Mouse (Mus musculus): ENCODE results near the gene Iqcf1. TPM values are rescaled to one million over a fixed set of nuclear protein-coding genes. Genes with fewer than 3 reads are reported as not detected.

Iqcf1 gene
- polyA plus RNA-seq, 1 experiment from 2014 or later: not detected

Other genes with a start within 250 kb of the Iqcf1 start
- gene Poc1a, start 218.9 kb upstream of the Iqcf1 start, polyA plus RNA-seq (2015; fragmentation: Nextera tagmentation; extraction: Ambion mirVana): 10.6 and 13.5 TPM in 2 replicates
- 9.0 and 9.4 TPM in 2 replicates for gene Dusp7, start 131.3 kb upstream of the Iqcf1 start, polyA plus RNA-seq (2015; fragmentation: Nextera tagmentation; extraction: Ambion mirVana)
- gene Rpl29, start 70.5 kb upstream of the Iqcf1 start, polyA plus RNA-seq (2015; fragmentation: Nextera tagmentation; extraction: Ambion mirVana): 676 and 681 TPM in 2 replicates
- 23.6 and 24.4 TPM in 2 replicates for gene Acy1, start 61.6 kb upstream of the Iqcf1 start, polyA plus RNA-seq (2015; fragmentation: Nextera tagmentation; extraction: Ambion mirVana)
- 5.8 and 6.0 TPM in 2 replicates for gene Abhd14b, start 52.5 kb upstream of the Iqcf1 start, polyA plus RNA-seq (2015; fragmentation: Nextera tagmentation; extraction: Ambion mirVana)
- 40.2 and 43.0 TPM in 2 replicates for gene Abhd14a, start 52.3 kb upstream of the Iqcf1 start, polyA plus RNA-seq (2015; fragmentation: Nextera tagmentation; extraction: Ambion mirVana)
- 280 and 309 TPM in 2 replicates for gene Pcbp4, start 46.7 kb upstream of the Iqcf1 start, polyA plus RNA-seq (2015; fragmentation: Nextera tagmentation; extraction: Ambion mirVana)
- gene Gpr62, start 34.0 kb upstream of the Iqcf1 start, polyA plus RNA-seq (2015; fragmentation: Nextera tagmentation; extraction: Ambion mirVana): 0.63 and 0.75 TPM in 2 replicates
- 46.2 and 47.8 TPM in 2 replicates for gene Rrp9, start 24.0 kb upstream of the Iqcf1 start, polyA plus RNA-seq (2015; fragmentation: Nextera tagmentation; extraction: Ambion mirVana)
- gene Parp3, start 23.0 kb upstream of the Iqcf1 start, polyA plus RNA-seq (2015; fragmentation: Nextera tagmentation; extraction: Ambion mirVana): 0.34 and 0.81 TPM in 2 replicates
- gene Iqcf5, start 14.6 kb downstream of the Iqcf1 start, polyA plus RNA-seq (2015; fragmentation: Nextera tagmentation; extraction: Ambion mirVana): not detected in 2 replicates
- gene Iqcf3, start 61.7 kb downstream of the Iqcf1 start, polyA plus RNA-seq (2015; fragmentation: Nextera tagmentation; extraction: Ambion mirVana): not detected in 2 replicates
- not detected in 2 replicates for gene Iqcf4, start 71.0 kb downstream of the Iqcf1 start, polyA plus RNA-seq (2015; fragmentation: Nextera tagmentation; extraction: Ambion mirVana)
- gene Iqcf6, start 126.6 kb downstream of the Iqcf1 start, polyA plus RNA-seq (2015; fragmentation: Nextera tagmentation; extraction: Ambion mirVana): not detected in 2 replicates
- 7.7 and 9.6 TPM in 2 replicates for gene Grm2, start 156.1 kb downstream of the Iqcf1 start, polyA plus RNA-seq (2015; fragmentation: Nextera tagmentation; extraction: Ambion mirVana)
- 36.8 and 36.9 TPM in 2 replicates for gene Tex264, start 186.0 kb downstream of the Iqcf1 start, polyA plus RNA-seq (2015; fragmentation: Nextera tagmentation; extraction: Ambion mirVana)

Measured in midbrain, embryonic 13.5 days (tissue).